Mouse (Mus musculus): ENCODE results near the gene Ptpa. TPM values are rescaled to one million over a fixed set of nuclear protein-coding genes. Genes with fewer than 3 reads are reported as not detected.

Ptpa gene
- polyA plus RNA-seq, 1 experiment from 2014 or later: 138 TPM

- Histone ChIP-seq H3K27ac (ENCODE audit: low read length) (no peak overlapping the region), H3K27me3 (ENCODE audit: control insufficient read depth, insufficient read depth, low read length) (no peaks in the 10 kb centered on the region), H3K9me3 (replicated peaks; ENCODE audit: control insufficient read depth, low read length) (no peaks in the 10 kb centered on the region), H3K9ac (ENCODE audit: low read length) (no peak overlapping the region), H3K4me1 (ENCODE audit: control insufficient read depth, insufficient read depth, low read length) (no peaks in the 10 kb centered on the region), H3K36me3 (ENCODE audit: control insufficient read depth, insufficient read depth, low read length) (peaks cover 5% of the 10 kb centered on the region; the same call in 1 of the 2 replicates), H3K4me2 (ENCODE audit: low read depth, low read length) (no peak overlapping the region), H3K4me3 (replicated peaks; ENCODE audit: low read length) (no peak overlapping the region)
- WGBS: 82% methylated on average over 5 of the region's 5 CpGs
- ATAC-seq (ENCODE audit: insufficient read depth, low FRiP score): no peak
Measured at GRCm38 (mm10) chr2:30384814-30385213, 31.0 kb upstream of the Ptpa start.

GRCm38 (mm10) chr2:30385591-30385990 lies 30.2 kb upstream of the Ptpa start:
- H3K36me3 ChIP-seq (ENCODE audit: control insufficient read depth, insufficient read depth, low read length): peaks cover 5% of the 10 kb centered on the region; the same call in 1 of the 2 replicates
- no peak overlapping the region for H3K27ac ChIP-seq (ENCODE audit: low read length)
- no peaks in the 10 kb centered on the region for H3K4me1 ChIP-seq (ENCODE audit: control insufficient read depth, insufficient read depth, low read length)
- WGBS: 76% methylated on average over 4 of the region's 4 CpGs
- no peaks in the 10 kb centered on the region for H3K9me3 ChIP-seq (replicated peaks; ENCODE audit: control insufficient read depth, low read length)
- H3K4me2 ChIP-seq (ENCODE audit: low read depth, low read length): no peak overlapping the region
- no peak overlapping the region for H3K9ac ChIP-seq (ENCODE audit: low read length)
- no peak overlapping the region for H3K4me3 ChIP-seq (replicated peaks; ENCODE audit: low read length)
- no peaks in the 10 kb centered on the region for H3K27me3 ChIP-seq (ENCODE audit: control insufficient read depth, insufficient read depth, low read length)
- ATAC-seq (ENCODE audit: insufficient read depth, low FRiP score): no peak

- no peaks in the 10 kb centered on the region for H3K4me1 ChIP-seq (ENCODE audit: control insufficient read depth, insufficient read depth, low read length)
- 80% methylated on average over 9 of the region's 9 CpGs for WGBS
- H3K4me2 ChIP-seq (ENCODE audit: low read depth, low read length): no peak overlapping the region
- peaks cover under 1% of the 10 kb centered on the region; the same call in 1 of the 2 replicates for H3K36me3 ChIP-seq (ENCODE audit: control insufficient read depth, insufficient read depth, low read length)
- H3K4me3 ChIP-seq (replicated peaks; ENCODE audit: low read length): no peak overlapping the region
- H3K27me3 ChIP-seq (ENCODE audit: control insufficient read depth, insufficient read depth, low read length): no peaks in the 10 kb centered on the region
- ATAC-seq (ENCODE audit: insufficient read depth, low FRiP score): no peak
- no peaks in the 10 kb centered on the region for H3K9me3 ChIP-seq (replicated peaks; ENCODE audit: control insufficient read depth, low read length)
- no peak overlapping the region for H3K27ac ChIP-seq (ENCODE audit: low read length)
- no peak overlapping the region for H3K9ac ChIP-seq (ENCODE audit: low read length)
Measured at GRCm38 (mm10) chr2:30386913-30387312, 28.9 kb upstream of the Ptpa start.

DNA sequence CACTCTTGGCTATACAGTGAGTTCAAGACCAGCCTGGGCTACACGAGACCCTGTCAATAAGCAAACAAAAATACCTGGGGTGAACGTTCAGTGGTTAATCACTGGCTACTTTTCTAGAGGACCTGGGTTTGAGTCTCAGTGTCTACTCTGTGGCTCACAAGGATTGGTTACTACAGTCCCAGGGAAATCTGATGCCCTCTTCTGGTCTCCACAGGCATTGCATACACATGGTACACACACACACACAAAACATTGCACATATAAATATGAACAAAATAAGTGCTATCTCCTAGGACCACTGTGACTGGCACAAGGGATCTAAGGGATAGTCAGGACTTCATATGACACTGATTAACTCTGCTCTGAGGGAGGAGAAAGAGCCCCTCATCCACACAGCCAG lies 26.8 kb upstream of the Ptpa start:
- Histone ChIP-seq H3K27me3 (ENCODE audit: control insufficient read depth, insufficient read depth, low read length) (no peaks in the 10 kb centered on the region), H3K4me1 (ENCODE audit: control insufficient read depth, insufficient read depth, low read length) (peaks cover 8% of the 10 kb centered on the region), H3K9ac (ENCODE audit: low read length) (no peak overlapping the region), H3K9me3 (replicated peaks; ENCODE audit: control insufficient read depth, low read length) (no peaks in the 10 kb centered on the region), H3K4me2 (ENCODE audit: low read depth, low read length) (no peak overlapping the region), H3K36me3 (ENCODE audit: control insufficient read depth, insufficient read depth, low read length) (no peaks in the 10 kb centered on the region), H3K27ac (ENCODE audit: low read length) (no peak overlapping the region), H3K4me3 (replicated peaks; ENCODE audit: low read length) (no peak overlapping the region)
- WGBS: 87% methylated on average over 2 of the region's 2 CpGs
- no peak for ATAC-seq (ENCODE audit: insufficient read depth, low FRiP score)

DNA sequence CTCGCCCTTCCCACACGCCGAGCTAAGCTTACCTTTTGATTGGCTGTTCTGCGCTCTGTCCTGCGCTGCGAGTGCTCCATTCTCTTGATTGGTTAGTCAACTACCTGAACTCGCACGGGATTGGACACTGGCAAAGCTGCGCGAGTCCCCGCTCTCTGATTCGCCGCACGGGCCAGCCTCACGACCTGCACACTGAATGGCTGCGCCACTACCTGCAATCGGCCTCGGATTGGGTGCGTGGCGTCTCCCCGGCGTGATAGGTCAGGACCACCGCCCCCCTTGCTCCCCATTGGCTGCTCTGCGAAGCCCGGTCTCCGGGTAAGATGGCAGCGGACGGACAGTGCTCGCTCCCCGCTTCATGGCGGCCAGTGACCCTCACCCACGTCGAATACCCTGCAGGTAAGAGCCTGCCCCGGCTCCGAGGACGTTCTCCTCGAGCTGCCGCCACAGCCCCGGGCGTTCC lies 23.7 kb upstream of the Ptpa start, which contains the start of gene Dolpp1:
Dolpp1 (plus strand) TSS at position 141 of the 463 bp plus-strand sequence.
- Histone ChIP-seq H3K27ac (ENCODE audit: low read length) (peak within 1 kb of the TSS; percentile 95), H3K4me2 (ENCODE audit: low read depth, low read length) (peak within 1 kb of the TSS; percentile 86), H3K4me3 (replicated peaks; ENCODE audit: low read length) (peak within 1 kb of the TSS; percentile 93), H3K9ac (ENCODE audit: low read length) (peak within 1 kb of the TSS; percentile 86), H3K27me3 (ENCODE audit: control insufficient read depth, insufficient read depth, low read length) (no peaks in the 10 kb centered on the region), H3K4me1 (ENCODE audit: control insufficient read depth, insufficient read depth, low read length) (peaks cover 8% of the 10 kb centered on the region), H3K9me3 (replicated peaks; ENCODE audit: control insufficient read depth, low read length) (no peaks in the 10 kb centered on the region), H3K36me3 (ENCODE audit: control insufficient read depth, insufficient read depth, low read length) (no peaks in the 10 kb centered on the region)
- under 1% methylated on average over 40 of the region's 40 CpGs for WGBS
- ATAC-seq (ENCODE audit: insufficient read depth, low FRiP score): peak; percentile 96

- 0 out of 2 replicates have a peak, but pooled peaks cover 3% of the 10 kb centered on the region for H3K36me3 ChIP-seq (ENCODE audit: control insufficient read depth, insufficient read depth, low read length)
- peak overlapping the region; percentile 93 for H3K4me3 ChIP-seq (replicated peaks; ENCODE audit: low read length)
- peak overlapping the region; percentile 86 for H3K4me2 ChIP-seq (ENCODE audit: low read depth, low read length)
- WGBS: under 1% methylated on average over 52 of the region's 54 CpGs
- H3K9me3 ChIP-seq (replicated peaks; ENCODE audit: control insufficient read depth, low read length): no peaks in the 10 kb centered on the region
- peaks cover 8% of the 10 kb centered on the region for H3K4me1 ChIP-seq (ENCODE audit: control insufficient read depth, insufficient read depth, low read length)
- peak overlapping the region; percentile 86 for H3K9ac ChIP-seq (ENCODE audit: low read length)
- H3K27ac ChIP-seq (ENCODE audit: low read length): peak overlapping the region; percentile 95
- ATAC-seq (ENCODE audit: insufficient read depth, low FRiP score): peak; percentile 73
- no peaks in the 10 kb centered on the region for H3K27me3 ChIP-seq (ENCODE audit: control insufficient read depth, insufficient read depth, low read length)
Measured at GRCm38 (mm10) chr2:30392577-30393369, 23.1 kb upstream of the Ptpa start.

GRCm38 (mm10) chr2:30393370-30393656 lies 22.5 kb upstream of the Ptpa start:
- H3K4me1 ChIP-seq (ENCODE audit: control insufficient read depth, insufficient read depth, low read length): peaks cover 8% of the 10 kb centered on the region
- peak overlapping the region; percentile 93 for H3K4me3 ChIP-seq (replicated peaks; ENCODE audit: low read length)
- H3K27me3 ChIP-seq (ENCODE audit: control insufficient read depth, insufficient read depth, low read length): no peaks in the 10 kb centered on the region
- 0 out of 2 replicates have a peak, but pooled peaks cover 3% of the 10 kb centered on the region for H3K36me3 ChIP-seq (ENCODE audit: control insufficient read depth, insufficient read depth, low read length)
- WGBS: 11% methylated on average over 1 of the region's 1 CpGs
- peak overlapping the region; percentile 86 for H3K9ac ChIP-seq (ENCODE audit: low read length)
- H3K27ac ChIP-seq (ENCODE audit: low read length): peak overlapping the region; percentile 95
- no peaks in the 10 kb centered on the region for H3K9me3 ChIP-seq (replicated peaks; ENCODE audit: control insufficient read depth, low read length)
- ATAC-seq (ENCODE audit: insufficient read depth, low FRiP score): no peak
- H3K4me2 ChIP-seq (ENCODE audit: low read depth, low read length): peak overlapping the region; percentile 86

GRCm38 (mm10) chr2:30395757-30396156 lies 20.1 kb upstream of the Ptpa start:
- H3K36me3 ChIP-seq (ENCODE audit: control insufficient read depth, insufficient read depth, low read length): 0 out of 2 replicates have a peak, but pooled peaks cover 4% of the 10 kb centered on the region
- H3K4me1 ChIP-seq (ENCODE audit: control insufficient read depth, insufficient read depth, low read length): peaks cover 11% of the 10 kb centered on the region
- ATAC-seq (ENCODE audit: insufficient read depth, low FRiP score): no peak
- peak overlapping the region; percentile 2; the same call in 1 of the 2 replicates for H3K27ac ChIP-seq (ENCODE audit: low read length)
- WGBS: 88% methylated on average over 7 of the region's 7 CpGs
- H3K9me3 ChIP-seq (replicated peaks; ENCODE audit: control insufficient read depth, low read length): no peaks in the 10 kb centered on the region
- H3K27me3 ChIP-seq (ENCODE audit: control insufficient read depth, insufficient read depth, low read length): no peaks in the 10 kb centered on the region
- no peak overlapping the region for H3K4me3 ChIP-seq (replicated peaks; ENCODE audit: low read length)
- H3K4me2 ChIP-seq (ENCODE audit: low read depth, low read length): no peak overlapping the region
- H3K9ac ChIP-seq (ENCODE audit: low read length): peak overlapping the region; percentile 19; the same call in 1 of the 2 replicates

DNA sequence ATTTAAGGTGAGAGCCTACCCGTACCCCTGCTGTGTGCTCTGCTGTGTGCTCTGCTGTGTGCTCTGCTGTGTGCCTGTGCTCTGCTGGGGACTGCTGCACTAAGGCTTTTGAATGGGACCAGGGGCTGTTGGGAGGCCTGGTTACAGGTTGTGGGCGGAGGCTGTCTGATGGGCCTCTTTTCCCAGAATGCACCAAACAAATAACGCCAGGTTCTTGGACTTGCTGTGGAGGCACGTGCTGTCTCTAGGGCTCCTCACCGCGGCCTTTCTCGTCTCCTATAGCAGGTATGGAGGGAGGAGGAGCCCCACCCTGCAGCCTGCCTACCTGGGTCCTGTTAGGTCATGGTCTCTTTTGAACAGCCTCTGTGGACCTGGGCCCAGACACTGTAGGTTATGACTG lies 19.6 kb upstream of the Ptpa start:
- 0 out of 2 replicates have a peak, but pooled peaks cover 9% of the 10 kb centered on the region for H3K36me3 ChIP-seq (ENCODE audit: control insufficient read depth, insufficient read depth, low read length)
- no peak overlapping the region for H3K4me2 ChIP-seq (ENCODE audit: low read depth, low read length)
- no peaks in the 10 kb centered on the region for H3K9me3 ChIP-seq (replicated peaks; ENCODE audit: control insufficient read depth, low read length)
- ATAC-seq (ENCODE audit: insufficient read depth, low FRiP score): no peak
- H3K9ac ChIP-seq (ENCODE audit: low read length): no peak overlapping the region
- peaks cover 11% of the 10 kb centered on the region for H3K4me1 ChIP-seq (ENCODE audit: control insufficient read depth, insufficient read depth, low read length)
- WGBS: 83% methylated on average over 7 of the region's 7 CpGs
- no peak overlapping the region for H3K4me3 ChIP-seq (replicated peaks; ENCODE audit: low read length)
- no peaks in the 10 kb centered on the region for H3K27me3 ChIP-seq (ENCODE audit: control insufficient read depth, insufficient read depth, low read length)
- H3K27ac ChIP-seq (ENCODE audit: low read length): peak overlapping the region; percentile 2; the same call in 1 of the 2 replicates
